Mouse (Mus musculus): Measurements from ENCODE around the gene Nifk.

DNA sequence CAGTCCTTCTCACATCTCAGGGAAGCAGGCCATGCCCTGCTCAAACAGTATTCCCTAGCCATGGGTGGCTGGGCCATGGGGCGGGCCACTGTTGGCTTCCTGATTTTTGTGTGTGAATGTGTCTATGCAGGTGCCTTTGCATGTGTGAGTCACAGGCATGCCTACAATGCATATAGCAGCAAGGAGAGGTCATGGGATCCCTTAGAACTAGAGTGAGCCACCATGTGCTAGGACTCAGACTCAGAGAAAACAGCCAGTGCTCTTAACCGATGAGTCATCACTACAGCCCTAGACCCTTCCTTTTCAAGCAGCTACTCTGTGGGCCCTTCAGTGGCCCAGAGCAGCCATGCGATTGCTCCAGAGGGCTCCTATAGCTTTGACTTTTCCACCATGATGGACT, 27.4 kb upstream of the Nifk start:
- TF ChIP-seq CTCF (IDR thresholded peaks at IDR 0.05; ENCODE audit: low read depth) (no peak), EP300 (optimal IDR thresholded peaks at IDR 0.05) (no peak)
